Mouse (Mus musculus) layer of hippocampus, adult 9-11 months (tissue): ENCODE data around the gene Ryr1.
"Not testable (repeated sequence)": the region's sequence is repeated elsewhere in the genome, so short reads cannot be mapped to it uniquely, and the experiment has no call there.

ENCODE experiments used
- DNase-seq: peaks from one replicate; pipeline ENCODE4 v3.0.0; 2022

Gene Ryr1

DNA sequence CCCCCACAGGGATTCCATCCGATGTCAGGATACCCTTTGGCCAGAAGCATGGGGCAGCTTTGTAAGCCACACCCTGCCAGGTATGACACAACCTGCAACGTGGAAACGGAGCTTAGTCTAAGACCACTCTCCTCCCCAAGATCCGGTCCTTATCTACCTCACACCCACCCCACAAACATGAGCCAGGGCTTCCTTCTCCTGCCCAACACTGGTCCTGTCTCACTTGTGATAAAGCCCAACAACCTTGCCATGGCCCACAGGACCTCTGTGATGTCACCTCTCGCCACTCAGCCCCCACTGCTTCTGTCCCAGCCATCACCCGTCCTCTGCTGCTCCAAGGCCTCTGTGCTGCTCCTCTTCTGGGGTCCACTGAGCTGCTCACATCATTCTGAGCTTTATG lies 49.8 kb downstream of the Ryr1 start:
- no peak for DNase-seq

- DNase-seq, result no peak
Observed at GRCm38 (mm10) chr7:29072689-29073088, 52.3 kb downstream of the Ryr1 start.

- DNase-seq, result peak; percentile 63
Observed at GRCm38 (mm10) chr7:29071169-29071891, 53.6 kb downstream of the Ryr1 start.

DNA sequence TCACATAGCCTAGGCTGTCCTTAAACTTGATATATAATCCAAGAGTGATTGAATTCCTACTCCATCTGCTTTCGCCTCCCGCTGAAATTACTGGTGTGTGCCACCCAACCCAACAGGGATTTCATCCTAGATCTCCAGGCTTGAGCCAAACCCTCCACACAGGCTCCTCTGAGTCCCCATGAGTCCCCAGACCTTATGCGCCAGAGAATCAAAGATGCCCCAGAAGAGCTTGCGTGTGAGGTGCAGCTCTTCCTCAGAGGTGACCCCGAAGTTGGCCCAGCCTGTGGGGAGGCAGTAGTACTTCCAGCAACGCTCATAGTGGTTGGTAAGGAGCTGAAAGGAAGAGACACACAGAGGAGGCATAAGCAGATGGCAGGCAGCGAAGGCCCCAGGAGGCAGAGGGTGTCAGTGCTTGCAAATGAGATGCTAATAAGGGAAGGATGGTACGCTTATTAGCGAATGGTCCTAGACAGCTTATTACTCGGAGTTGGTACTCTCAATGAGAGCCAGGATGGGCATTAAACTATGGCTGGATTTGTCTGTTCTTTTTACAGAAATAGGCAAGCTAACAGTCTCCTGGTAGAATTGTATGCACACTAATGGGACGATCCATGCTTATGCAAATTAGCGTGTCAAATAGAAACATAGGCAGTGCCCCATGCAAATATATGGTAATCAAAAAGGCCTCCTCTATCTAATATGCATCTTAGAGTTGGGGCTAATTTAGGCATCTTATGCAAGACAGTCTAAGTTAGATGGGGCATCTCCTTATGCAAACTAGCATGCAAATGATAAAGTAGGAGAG lies 54.4 kb downstream of the Ryr1 start:
- peak; percentile 63 for DNase-seq

- no peak for DNase-seq
Observed at GRCm38 (mm10) chr7:29067758-29068157, 57.2 kb downstream of the Ryr1 start.

DNA sequence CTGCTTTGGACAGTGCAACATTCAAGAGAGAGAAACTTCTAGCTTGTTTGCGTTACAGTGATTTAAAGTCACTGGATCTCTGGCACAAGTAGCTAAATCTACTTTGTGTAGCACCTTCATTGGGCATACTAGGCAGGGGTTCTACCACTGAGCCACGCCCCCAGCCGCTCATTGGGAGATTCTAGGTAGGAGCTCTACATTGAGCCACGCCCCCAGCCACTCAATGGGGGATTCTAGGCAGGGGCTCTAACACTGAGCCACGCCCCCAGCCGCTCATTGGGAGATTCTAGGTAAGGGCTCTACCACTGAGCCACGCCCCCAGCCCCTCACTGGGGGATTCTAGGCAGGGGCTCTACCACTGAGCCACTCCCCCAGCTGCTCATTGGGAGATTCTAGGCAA lies 61.5 kb downstream of the Ryr1 start:
- DNase-seq, result not testable (repeated sequence)

DNA sequence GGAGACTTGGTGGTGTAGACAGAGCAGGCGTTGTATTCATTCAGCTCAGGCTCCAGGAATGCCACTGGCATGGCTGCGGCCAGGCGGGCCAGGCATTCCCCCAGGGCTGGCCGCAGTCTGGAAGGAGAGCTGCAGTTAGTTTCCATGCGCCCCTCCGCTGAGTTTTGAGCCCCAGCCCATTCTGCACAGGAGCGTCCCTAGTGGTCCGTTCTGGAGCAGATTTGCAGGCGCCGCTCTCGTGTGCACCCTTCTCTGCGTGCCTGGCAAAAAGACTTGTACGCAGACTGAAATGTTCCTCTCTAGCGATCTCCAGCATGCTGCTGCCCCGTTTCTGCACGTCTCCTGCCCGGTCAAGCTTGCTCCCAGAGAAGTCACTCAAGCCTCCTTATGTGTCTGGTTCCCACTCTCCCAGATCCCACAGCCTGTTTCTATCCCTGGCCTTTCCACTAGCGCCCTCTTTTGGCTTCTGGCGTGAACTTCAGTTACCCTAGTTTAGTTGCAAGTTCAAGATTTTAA lies 63.4 kb downstream of the Ryr1 start:
- no peak for DNase-seq

- no peak for DNase-seq
Observed at GRCm38 (mm10) chr7:29059445-29059844, 65.5 kb downstream of the Ryr1 start.

DNA sequence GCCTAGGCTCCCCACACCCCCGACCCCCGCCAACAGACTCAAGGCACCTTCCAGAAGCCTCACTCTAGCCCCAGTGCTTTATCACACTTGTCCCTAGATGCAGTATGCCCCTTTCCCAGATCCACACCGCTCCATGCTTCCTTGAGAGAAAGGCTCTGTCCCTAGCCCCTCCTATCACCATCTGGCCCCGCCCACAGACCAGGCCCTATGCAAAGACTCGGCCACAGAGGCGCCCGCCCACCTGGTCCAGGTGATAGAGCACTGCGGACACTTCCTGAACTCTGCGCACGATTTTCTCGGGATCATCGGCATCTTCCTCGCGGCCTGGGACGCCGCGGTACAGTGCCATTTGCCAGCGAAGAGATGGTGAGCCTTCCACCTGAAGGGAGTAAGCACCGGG lies 72.2 kb downstream of the Ryr1 start:
- no peak for DNase-seq

GRCm38 (mm10) chr7:29050797-29051196 lies 74.2 kb downstream of the Ryr1 start:
- no peak for DNase-seq

DNA sequence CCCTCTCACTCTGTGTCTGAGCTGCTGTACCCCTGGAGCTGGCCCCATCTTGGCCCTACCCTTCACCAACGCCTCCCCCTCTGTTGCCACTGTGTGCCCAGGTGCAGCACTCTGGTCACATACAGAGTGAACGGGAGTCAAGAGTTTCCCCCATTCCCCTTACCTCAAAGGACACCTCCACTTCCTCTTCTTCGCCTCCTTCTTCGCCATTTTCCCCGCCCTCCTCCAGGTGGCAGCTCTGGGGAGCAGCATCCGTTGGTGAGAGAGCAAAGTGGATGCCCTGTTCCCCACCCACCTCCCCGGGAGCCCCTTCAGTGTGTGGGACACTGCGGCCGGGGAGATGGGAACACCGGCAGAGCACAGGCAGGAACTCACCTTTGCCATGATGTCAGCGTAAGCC lies 76.4 kb downstream of the Ryr1 start:
- no peak for DNase-seq

GRCm38 (mm10) chr7:29048070-29048469 lies 76.9 kb downstream of the Ryr1 start:
- DNase-seq, result no peak

GRCm38 (mm10) chr7:29046533-29046932 lies 78.4 kb downstream of the Ryr1 start:
- no peak for DNase-seq

DNA sequence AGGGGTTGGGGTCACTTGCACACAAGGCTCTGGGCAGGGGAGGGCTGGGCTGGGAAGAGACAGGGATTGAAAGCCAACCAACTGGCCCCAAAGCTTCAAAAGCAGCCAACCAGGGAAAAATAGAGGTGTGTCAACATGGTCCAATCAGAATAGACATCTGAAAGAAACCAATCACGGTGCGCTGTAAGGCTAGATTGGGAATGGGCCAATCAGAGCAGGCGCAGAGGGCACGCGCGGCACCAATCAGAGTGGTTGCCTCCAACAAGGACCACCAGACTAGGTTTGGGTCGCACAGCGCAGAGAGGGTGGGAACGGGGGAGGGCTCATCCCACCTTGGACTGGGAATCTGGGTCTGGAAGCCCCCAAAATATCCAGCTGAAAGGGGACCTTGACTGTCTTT lies 80.7 kb downstream of the Ryr1 start:
- no peak for DNase-seq

- no peak for DNase-seq
Observed at GRCm38 (mm10) chr7:29043674-29044057, 81.3 kb downstream of the Ryr1 start.

GRCm38 (mm10) chr7:29043016-29043673 lies 81.8 kb downstream of the Ryr1 start:
- DNase-seq, result peak; percentile 51

DNA sequence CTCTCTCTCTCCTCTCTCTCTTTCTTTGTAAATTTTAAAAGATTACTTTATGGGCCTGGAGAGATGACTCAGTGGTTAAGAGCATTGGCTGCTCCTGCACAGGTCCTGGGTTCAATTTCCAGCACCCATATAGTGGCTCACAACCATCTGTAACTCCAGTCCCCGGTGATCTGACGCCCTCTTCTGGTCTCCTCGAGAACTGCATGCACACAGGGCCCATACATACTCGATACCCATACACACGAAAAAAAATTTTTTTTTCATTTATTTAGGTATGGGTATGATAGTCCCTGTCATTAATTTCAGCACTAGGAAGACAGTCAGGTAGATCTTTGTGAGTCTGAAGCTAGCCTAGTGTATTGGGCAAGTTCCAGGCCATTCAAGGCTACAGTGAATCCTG lies 83.8 kb downstream of the Ryr1 start:
- DNase-seq, result no peak

- DNase-seq, result no peak
Observed at GRCm38 (mm10) chr7:29039985-29040661, 84.9 kb downstream of the Ryr1 start.

DNA sequence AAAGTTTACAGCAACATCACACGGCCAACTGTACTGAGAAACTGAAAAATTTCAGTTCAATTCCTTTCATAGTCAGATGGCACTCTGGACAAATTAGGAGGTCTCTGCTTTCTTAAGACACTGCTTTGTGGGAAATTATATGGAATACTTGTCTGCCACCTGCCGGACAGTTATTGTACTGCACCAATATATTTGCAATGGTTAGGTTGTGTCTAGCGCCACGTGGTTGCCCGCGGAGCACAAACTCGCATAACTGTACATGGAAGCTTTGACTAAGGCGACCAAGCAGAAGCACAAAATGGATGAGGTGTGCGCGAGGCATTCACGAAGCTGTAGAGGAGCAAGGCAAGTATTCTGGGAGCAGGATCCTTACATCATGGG lies 85.4 kb downstream of the Ryr1 start:
- DNase-seq, result peak; percentile 84

- no peak for DNase-seq
Observed at GRCm38 (mm10) chr7:29037261-29037660, 87.7 kb downstream of the Ryr1 start.

GRCm38 (mm10) chr7:29032685-29033084 lies 92.3 kb downstream of the Ryr1 start:
- no peak for DNase-seq

GRCm38 (mm10) chr7:29031641-29032040 lies 93.3 kb downstream of the Ryr1 start:
- DNase-seq, result no peak
